ENCODE assay signal across 20 mouse cellular contexts in the genomic region with DNA sequence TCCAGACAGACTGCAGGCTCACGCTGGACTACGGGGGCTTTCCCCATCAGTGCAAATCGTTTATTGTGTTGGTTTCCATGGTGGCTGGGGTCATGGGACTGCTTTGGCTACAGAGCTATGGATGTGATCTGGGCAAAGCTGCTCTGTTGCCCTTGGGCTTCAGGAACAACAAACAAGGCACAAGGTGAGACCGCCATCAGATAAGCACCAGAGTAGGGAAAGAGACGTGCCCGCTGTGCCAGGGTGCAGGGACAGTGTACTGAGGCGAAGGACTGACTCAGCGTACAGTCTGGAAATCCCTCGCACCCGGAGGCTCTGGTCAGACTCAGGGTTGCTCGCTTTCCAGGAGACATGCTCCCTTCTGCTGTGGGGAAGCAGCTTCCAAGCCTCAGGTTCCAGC. TPM values are rescaled to one million over a fixed set of nuclear protein-coding genes. Genes with fewer than 3 reads are reported as not detected.
DNase-seq lines count a peak whose midpoint lies in the region; ATAC-seq lines count a peak whose summit lies in the region.
"Had no signal": no experiment of that assay in that cellular context is flagged by ENCODE, and none has a peak within 500 bp of the region (broad histone marks: within the 10 kb centered on the region; RNA-seq: fewer than 3 reads in every experiment).

No protein-coding gene starts in this region.

- H3K27me3 ChIP-seq in lung, embryonic 16.5 days (ENCODE audit: control insufficient read depth, insufficient read depth, low read depth, low read length), result no peaks in the 10 kb centered on the region
- no peaks in the 10 kb centered on the region for H3K27me3 ChIP-seq in stomach, embryonic 16.5 days (ENCODE audit: control insufficient read depth, insufficient read depth, low read length)
- H3K27me3 ChIP-seq: forebrain, embryonic 13.5 days had no signal

- no peak overlapping the region for H3K27ac ChIP-seq in lung, embryonic 16.5 days (ENCODE audit: low read length)
- peak overlapping the region; percentile 69; the same call in 1 of the 2 replicates for H3K27ac ChIP-seq in stomach, embryonic 16.5 days (ENCODE audit: low read length)
- H3K27ac ChIP-seq: embryonic facial prominence, embryonic 10.5 days; forebrain, embryonic 13.5 days; heart, embryonic 10.5 days; hindbrain, embryonic 14.5 days had no signal

- ATAC-seq in lung, embryonic 16.5 days (ENCODE audit: low read depth), result 0 out of 2 replicates have a peak, but pooled peaks have one; percentile 15
- ATAC-seq in stomach, embryonic 16.5 days (ENCODE audit: insufficient read depth, low FRiP score), result peak; percentile 88
- ATAC-seq: forebrain, embryonic 13.5 days; forebrain, postnatal 0 days had no signal

- H3K9me3 ChIP-seq in lung, embryonic 16.5 days (ENCODE audit: control insufficient read depth, low read length), result no peaks in the 10 kb centered on the region
- H3K9me3 ChIP-seq in stomach, embryonic 16.5 days (replicated peaks; ENCODE audit: control insufficient read depth, low read length), result no peaks in the 10 kb centered on the region
- H3K9me3 ChIP-seq: embryonic facial prominence, embryonic 10.5 days; forebrain, embryonic 13.5 days; heart, embryonic 10.5 days had no signal

- no peak overlapping the region for H3K9ac ChIP-seq in lung, embryonic 16.5 days (ENCODE audit: low read length)
- H3K9ac ChIP-seq in stomach, embryonic 16.5 days (ENCODE audit: low read length), result no peak overlapping the region; the same call in 1 of the 2 replicates
- H3K9ac ChIP-seq: forebrain, embryonic 13.5 days; forebrain, postnatal 0 days; hindbrain, embryonic 14.5 days had no signal

- no peaks in the 10 kb centered on the region for H3K36me3 ChIP-seq in lung, embryonic 16.5 days (ENCODE audit: control insufficient read depth, insufficient read depth, low read length)
- H3K36me3 ChIP-seq in stomach, embryonic 16.5 days (ENCODE audit: control insufficient read depth, insufficient read depth, low read length), result no peaks in the 10 kb centered on the region

- H3K4me1 ChIP-seq in lung, embryonic 16.5 days (replicated peaks; ENCODE audit: control insufficient read depth, insufficient read depth, low read length), result no peaks in the 10 kb centered on the region
- H3K4me1 ChIP-seq in stomach, embryonic 16.5 days (ENCODE audit: control insufficient read depth, insufficient read depth, low read length), result no peaks in the 10 kb centered on the region
- H3K4me1 ChIP-seq: embryonic facial prominence, embryonic 10.5 days; forebrain, embryonic 13.5 days; heart, embryonic 10.5 days had no signal

- 77% methylated on average over 11 of the region's 11 CpGs for WGBS in lung, embryonic 16.5 days
- WGBS in stomach, embryonic 16.5 days, result 79% methylated on average over 11 of the region's 11 CpGs

- DNase-seq in kidney, adult 11 months, result peak; percentile 38
- no peak for DNase-seq in kidney, postnatal 36 days
- no peak for DNase-seq in lung, postnatal 10 days
- DNase-seq in adrenal gland, adult 8-10 months, result no peak
- DNase-seq: adrenal gland, adult 2 months; adrenal gland, postnatal 36 days; cerebellum, adult 2 months; cerebellum, postnatal 10 days; forebrain, postnatal 0 days; gastrocnemius, postnatal 36 days; heart, adult 11 months; heart, postnatal 14 days had no signal

- no peak overlapping the region for H3K4me2 ChIP-seq in lung, embryonic 16.5 days (ENCODE audit: low read depth, low read length)
- no peak overlapping the region for H3K4me2 ChIP-seq in stomach, embryonic 16.5 days (ENCODE audit: low read depth, low read length)
- H3K4me2 ChIP-seq: forebrain, embryonic 13.5 days; hindbrain, embryonic 14.5 days had no signal

- H3K4me3 ChIP-seq in lung, embryonic 16.5 days (ENCODE audit: low read length), result no peak overlapping the region
- no peak overlapping the region for H3K4me3 ChIP-seq in stomach, embryonic 16.5 days (replicated peaks; ENCODE audit: low read length)
- H3K4me3 ChIP-seq: embryonic facial prominence, embryonic 10.5 days; forebrain, embryonic 13.5 days; heart, embryonic 10.5 days had no signal

RNA-seq across cellular contexts. Expression of a gene that starts 5.1 kb away (rescaled TPM):
- polyA plus RNA-seq in lung, embryonic 16.5 days (2015; fragmentation: Nextera tagmentation; extraction: Ambion mirVana), result 3.6 and 4.3 TPM in 2 replicates
- 24.0 and 25.9 TPM in 2 replicates for polyA plus RNA-seq in stomach, embryonic 16.5 days (2015; fragmentation: Nextera tagmentation; extraction: Ambion mirVana)
- total RNA-seq in adrenal gland, adult 8-10 months (2022), result 10 to 100 TPM; 14.5 to 30.7 (median 20.6) TPM
- total RNA-seq: hematopoietic stem cell, adult 5-6 weeks had no signal

RNA-seq across cellular contexts. Expression of a gene that starts 9.9 kb away (rescaled TPM):
- polyA plus RNA-seq in lung, embryonic 16.5 days (2015; fragmentation: Nextera tagmentation; extraction: Ambion mirVana), result 10.9 and 13.3 TPM in 2 replicates
- polyA plus RNA-seq in stomach, embryonic 16.5 days (2015; fragmentation: Nextera tagmentation; extraction: Ambion mirVana), result 40.3 and 42.7 TPM in 2 replicates
- total RNA-seq in adrenal gland, adult 8-10 months (2022), result 100 to 1,000 TPM in 2 of 4 experiments, 10 to 100 TPM in 2; 47.1 to 158 (median 93.6) TPM

RNA-seq across cellular contexts. Expression of a gene that starts 13.8 kb away (rescaled TPM):
- 0.20 and 0.31 TPM in 2 replicates for polyA plus RNA-seq in lung, embryonic 16.5 days (2015; fragmentation: Nextera tagmentation; extraction: Ambion mirVana)
- polyA plus RNA-seq in stomach, embryonic 16.5 days (2015; fragmentation: Nextera tagmentation; extraction: Ambion mirVana), result 192 and 218 TPM in 2 replicates
- 1 to 10 TPM; 1.8 to 3.7 (median 2.4) TPM for total RNA-seq in adrenal gland, adult 8-10 months (2022)
- total RNA-seq: forebrain, postnatal 0 days; gastrocnemius, adult 8-10 months; gastrocnemius, postnatal 36 days; heart, postnatal 14 days had no signal
- polyA plus RNA-seq: forebrain, embryonic 13.5 days; forebrain, postnatal 0 days had no signal

RNA-seq across cellular contexts. Expression of a gene that starts 31.4 kb away (rescaled TPM):
- polyA plus RNA-seq in lung, embryonic 16.5 days (2015; fragmentation: Nextera tagmentation; extraction: Ambion mirVana), result 46.9 and 49.6 TPM in 2 replicates
- polyA plus RNA-seq in stomach, embryonic 16.5 days (2015; fragmentation: Nextera tagmentation; extraction: Ambion mirVana), result 89.0 and 101 TPM in 2 replicates
- total RNA-seq in adrenal gland, adult 8-10 months (2022), result 100 to 1,000 TPM; 108 to 126 (median 119) TPM

RNA-seq across cellular contexts. Expression of a gene that starts 40.0 kb away (rescaled TPM):
- polyA plus RNA-seq in lung, embryonic 16.5 days (2015; fragmentation: Nextera tagmentation; extraction: Ambion mirVana), result 79.8 and 86.9 TPM in 2 replicates
- polyA plus RNA-seq in stomach, embryonic 16.5 days (2015; fragmentation: Nextera tagmentation; extraction: Ambion mirVana), result 80.5 and 84.3 TPM in 2 replicates
- 10 to 100 TPM; 52.9 to 90.2 (median 70.1) TPM for total RNA-seq in adrenal gland, adult 8-10 months (2022)

Comparison
In these comparisons a context has a peak if more than half of its experiments do, and no peak if none do; other contexts are left out.
1. RNA of a gene that starts 13.8 kb away (polyA plus RNA-seq): 192 to 218 TPM in stomach, embryonic 16.5 days; 0.20 to 0.31 TPM in lung, embryonic 16.5 days; every median in the first group is over 100 times any median in the second.